Mouse (Mus musculus): ENCODE results near the gene Coasy. TPM values are rescaled to one million over a fixed set of nuclear protein-coding genes. Genes with fewer than 3 reads are reported as not detected.
"Not testable (repeated sequence)": the region's sequence is repeated elsewhere in the genome, so short reads cannot be mapped to it uniquely, and the experiment has no call there.

Gene Coasy
- total RNA-seq, 1 experiment from 2014 or later, result 11.5 TPM

DNA sequence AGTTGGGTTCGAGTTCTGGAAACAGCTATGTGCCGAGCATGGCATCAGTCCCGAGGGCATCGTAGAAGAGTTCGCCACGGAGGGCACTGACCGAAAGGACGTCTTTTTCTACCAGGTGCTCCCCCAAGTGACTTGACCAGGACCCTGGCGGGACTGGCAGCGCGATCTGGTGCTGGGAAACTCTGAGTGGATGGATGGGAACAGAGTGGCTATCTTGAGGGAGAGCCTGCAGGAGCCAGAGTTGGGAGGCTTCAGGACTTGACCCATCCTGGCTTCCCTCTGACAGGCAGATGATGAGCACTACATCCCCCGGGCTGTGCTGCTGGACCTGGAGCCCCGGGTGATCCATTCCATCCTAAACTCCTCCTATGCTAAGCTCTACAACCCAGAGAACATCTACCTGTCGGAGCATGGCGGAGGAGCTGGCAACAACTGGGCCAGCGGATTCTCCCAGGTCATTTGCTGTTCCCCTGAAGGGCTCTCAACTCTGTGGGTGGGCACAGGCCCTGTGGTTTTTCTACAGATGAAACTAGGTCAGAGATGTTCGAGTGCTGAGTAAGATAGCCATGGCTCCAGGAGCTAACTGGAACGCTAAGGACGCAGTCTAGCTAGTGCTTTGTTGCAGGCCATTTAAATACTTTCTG lies 38.3 kb downstream of the Coasy start:
- no peak for ATAC-seq (ENCODE audit: extremely low read depth, insufficient number of reproducible peaks, low FRiP score, poor library complexity, severe bottlenecking)

DNA sequence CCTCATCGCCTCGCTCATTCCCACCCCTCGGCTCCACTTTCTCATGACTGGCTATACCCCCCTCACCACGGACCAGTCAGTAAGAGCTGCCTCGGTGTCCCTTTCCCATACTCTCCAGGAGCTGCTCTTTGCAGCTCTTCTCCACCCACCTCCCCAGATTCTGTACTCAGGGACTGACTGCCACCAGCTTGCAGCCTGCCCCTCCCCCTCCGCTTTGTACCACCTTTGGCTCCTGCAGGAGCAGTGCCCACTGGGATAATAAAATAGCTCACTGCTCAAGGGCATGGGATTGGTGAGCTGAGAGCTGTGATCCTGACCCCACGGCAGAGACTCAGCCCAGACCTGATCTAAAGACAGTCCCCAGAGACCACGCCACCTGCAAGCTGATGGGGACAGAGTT lies 42.1 kb downstream of the Coasy start:
- ATAC-seq (ENCODE audit: extremely low read depth, insufficient number of reproducible peaks, low FRiP score, poor library complexity, severe bottlenecking), result not testable (repeated sequence)

DNA sequence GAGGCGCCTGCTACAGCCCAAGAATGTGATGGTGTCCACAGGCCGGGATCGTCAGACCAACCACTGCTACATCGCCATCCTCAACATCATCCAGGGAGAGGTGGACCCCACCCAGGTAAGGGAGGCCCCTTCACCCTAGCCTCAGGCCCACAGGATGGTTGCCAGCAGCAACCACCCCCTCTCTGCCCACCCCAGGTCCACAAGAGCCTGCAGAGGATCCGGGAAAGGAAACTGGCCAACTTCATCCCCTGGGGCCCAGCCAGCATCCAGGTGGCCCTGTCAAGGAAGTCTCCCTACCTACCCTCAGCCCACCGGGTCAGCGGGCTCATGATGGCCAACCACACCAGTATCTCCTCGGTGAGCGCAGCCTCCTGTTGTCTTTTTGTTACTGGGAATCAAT lies 42.6 kb downstream of the Coasy start:
- ATAC-seq (ENCODE audit: extremely low read depth, insufficient number of reproducible peaks, low FRiP score, poor library complexity, severe bottlenecking), result not testable (repeated sequence)

DNA sequence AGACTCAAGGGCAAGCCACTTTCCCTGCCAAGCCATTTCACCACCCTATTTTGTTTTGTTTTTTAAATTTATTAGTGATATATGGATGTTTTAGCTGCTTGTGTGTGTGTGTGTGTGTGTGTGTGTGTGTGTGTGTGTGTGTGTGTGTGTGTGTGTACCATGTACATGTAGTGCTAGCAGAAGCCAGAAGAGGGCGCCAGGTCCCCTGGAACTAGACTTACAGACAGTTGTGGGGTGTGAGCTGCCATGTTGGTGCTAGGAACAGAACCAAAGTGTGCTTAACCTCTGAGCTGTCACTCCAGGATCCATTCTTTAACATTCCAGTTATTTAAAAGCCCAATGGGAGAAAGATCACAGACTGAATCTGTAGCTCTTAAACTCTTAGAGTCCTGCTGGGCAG lies 44.7 kb downstream of the Coasy start:
- no peak for ATAC-seq (ENCODE audit: extremely low read depth, insufficient number of reproducible peaks, low FRiP score, poor library complexity, severe bottlenecking)

DNA sequence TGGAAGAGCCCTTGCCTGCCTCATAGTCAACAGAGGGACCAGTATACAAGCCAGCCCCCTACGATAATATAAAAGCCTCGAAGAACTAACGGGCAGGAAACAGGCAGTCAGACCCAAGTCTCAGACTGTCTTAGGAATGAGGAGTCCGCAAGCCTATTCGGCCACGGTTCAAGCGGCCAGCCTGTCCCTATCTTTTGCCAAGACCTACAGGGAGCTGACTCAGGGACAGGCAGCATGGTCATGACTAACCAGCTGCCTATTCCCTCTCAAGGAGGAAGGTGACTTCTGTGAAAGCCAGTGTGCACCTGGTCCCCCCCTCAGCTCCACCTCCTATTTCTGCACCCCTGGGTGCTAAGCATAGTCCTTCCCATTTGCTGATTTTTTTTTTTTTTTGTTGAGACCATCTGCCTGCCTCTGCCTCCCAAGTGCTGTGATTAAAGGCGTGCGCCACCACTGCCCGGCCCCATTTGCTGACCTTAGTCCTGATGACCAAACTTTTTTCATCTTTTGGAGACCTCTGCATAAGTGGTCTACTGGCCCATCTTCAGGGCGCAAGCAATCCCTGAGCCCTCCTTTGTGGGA lies 46.7 kb downstream of the Coasy start:
- no peak for ATAC-seq (ENCODE audit: extremely low read depth, insufficient number of reproducible peaks, low FRiP score, poor library complexity, severe bottlenecking)

DNA sequence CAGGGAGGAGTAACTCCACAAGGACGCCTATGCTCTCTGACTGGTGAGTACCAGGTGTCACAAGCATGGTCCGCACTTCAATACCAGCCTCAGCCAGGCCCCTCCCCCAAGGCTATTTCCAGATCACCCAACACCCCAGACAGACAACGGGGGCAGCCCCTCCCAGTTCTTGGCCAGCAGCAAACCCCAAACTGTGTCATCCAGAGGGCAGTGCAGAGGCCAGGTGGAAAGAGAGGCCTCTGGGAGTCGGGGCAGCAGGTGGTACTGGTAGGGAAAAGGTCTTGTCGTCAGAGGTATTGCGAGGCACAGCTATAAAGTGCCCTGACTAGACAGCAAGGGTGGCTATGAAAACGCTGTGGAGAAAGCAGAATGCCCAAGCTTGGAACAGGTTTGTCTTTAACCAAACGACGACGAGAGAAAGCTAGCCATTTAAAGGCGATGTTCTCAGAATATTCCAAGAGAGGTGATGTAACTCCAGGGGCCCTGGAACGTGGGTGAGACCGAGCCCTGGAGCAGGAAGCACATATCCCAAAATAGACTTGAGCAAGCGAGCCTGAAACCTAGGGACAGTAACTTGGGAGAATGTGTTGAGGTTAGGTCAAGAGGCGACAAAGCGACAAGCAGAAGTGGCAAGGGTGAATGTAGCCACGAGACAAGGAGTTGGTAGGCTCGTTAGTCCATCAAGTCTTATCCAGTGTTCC lies 47.8 kb downstream of the Coasy start:
- ATAC-seq (ENCODE audit: extremely low read depth, insufficient number of reproducible peaks, low FRiP score, poor library complexity, severe bottlenecking), result no peak

DNA sequence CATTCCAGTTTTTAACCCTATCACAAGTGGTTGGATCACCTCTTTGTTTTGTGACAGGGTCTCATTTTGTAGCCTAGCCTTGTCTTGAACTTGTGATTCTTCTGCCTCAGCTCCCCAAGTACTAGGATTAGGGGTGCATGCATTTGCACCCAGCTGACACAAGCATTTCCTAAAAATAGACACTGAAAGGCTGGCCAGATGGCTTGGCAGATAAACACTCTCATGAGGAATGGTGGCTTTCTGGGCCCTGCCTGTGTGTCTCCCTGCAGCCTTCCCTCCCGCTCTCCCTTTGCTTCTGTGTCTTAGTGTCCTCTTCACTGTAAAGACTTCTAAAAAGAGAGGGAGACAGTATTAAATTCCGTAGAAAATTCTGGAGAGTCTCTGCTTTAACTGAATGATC lies 48.8 kb downstream of the Coasy start:
- no peak for ATAC-seq (ENCODE audit: extremely low read depth, insufficient number of reproducible peaks, low FRiP score, poor library complexity, severe bottlenecking)

DNA sequence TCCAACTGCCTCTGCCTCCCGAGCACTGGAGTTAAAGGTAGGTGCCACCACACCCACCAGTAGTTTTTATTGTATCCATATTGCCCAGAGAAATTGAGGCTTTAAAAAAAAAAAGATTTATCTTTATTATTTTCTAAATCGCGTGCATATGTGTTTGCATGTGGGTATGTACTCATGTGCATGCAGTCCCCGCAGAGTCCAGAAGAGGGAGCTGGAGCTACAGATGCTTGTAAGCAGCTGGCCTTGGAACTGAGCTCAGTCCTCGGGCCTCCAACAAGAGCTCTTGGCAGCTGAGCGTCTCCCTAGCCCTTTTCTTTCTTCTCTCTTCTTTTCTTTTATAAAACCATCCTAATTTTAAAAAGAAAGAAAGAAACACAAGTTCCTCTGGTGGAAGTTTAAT lies 49.3 kb downstream of the Coasy start:
- no peak for ATAC-seq (ENCODE audit: extremely low read depth, insufficient number of reproducible peaks, low FRiP score, poor library complexity, severe bottlenecking)

DNA sequence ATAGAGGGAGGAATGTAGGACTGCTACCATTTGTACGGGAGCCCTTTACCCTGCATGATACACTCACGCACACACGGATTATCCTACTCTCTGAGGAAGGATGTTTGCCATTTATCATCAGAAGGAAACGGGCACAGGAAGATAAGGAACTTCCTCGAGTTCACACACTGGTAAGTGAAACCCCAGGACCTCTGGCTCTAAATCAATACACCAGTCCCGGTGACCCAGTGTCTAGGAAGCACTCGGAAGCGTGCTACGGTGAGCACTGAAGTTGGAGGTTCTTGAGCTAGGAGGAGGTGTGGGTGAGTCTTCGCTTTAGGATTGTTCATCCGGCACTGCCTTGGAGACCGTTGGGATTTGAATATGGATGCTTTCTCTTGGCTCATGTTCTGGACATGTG lies 50.7 kb downstream of the Coasy start:
- ATAC-seq (ENCODE audit: extremely low read depth, insufficient number of reproducible peaks, low FRiP score, poor library complexity, severe bottlenecking), result no peak

DNA sequence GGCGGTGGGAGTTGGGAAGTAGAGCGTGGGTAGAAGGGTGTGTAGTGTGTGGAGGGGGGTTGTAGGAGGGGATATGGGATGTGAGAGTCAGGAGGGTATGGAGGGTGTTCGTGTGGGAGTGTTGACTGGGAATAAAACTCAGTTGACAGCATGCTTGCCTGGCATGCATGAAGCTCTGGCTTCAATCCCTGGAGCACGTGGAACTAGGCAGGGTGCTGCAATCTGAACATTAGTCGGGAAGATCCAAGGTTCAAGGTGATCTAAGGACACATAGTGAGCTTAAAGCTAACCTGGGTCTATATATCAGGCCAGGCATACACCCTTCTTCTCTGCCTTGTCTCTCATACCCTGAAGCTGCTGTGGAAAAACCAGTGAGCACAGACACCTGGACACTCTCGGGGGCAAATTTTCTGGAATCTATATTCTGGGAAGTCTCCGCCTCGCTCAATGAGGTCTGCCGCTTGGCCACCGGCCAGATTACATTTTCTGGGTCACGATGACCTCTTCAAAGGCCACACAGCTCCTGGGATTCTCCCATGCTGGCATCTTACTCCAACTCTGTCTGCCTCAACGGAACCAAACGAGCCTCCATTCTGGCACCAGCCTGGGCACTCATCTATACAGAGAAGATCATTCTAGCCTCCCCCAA lies 52.0 kb downstream of the Coasy start:
- no peak for ATAC-seq (ENCODE audit: extremely low read depth, insufficient number of reproducible peaks, low FRiP score, poor library complexity, severe bottlenecking)

Other genes with a start within 250 kb of the Coasy start
- 103 and 108 TPM in 2 replicates for gene Stat5b, start 231.8 kb upstream of the Coasy start, total RNA-seq (2017)
- 20.9 and 22.5 TPM in 2 replicates for gene Stat5a, start 223.2 kb upstream of the Coasy start, total RNA-seq (2017)
- gene Stat3, start 143.0 kb upstream of the Coasy start, total RNA-seq (2017), result 383 and 443 TPM in 2 replicates
- 0.74 and 0.93 TPM in 2 replicates for gene Cavin1, start 111.7 kb upstream of the Coasy start, total RNA-seq (2017)
- 87.7 and 108 TPM in 2 replicates for gene Atp6v0a1, start 73.1 kb upstream of the Coasy start, total RNA-seq (2017)
- 11.1 and 13.6 TPM in 2 replicates for gene Naglu, start 12.6 kb upstream of the Coasy start, total RNA-seq (2017)
- 2.3 and 3.4 TPM in 2 replicates for gene Hsd17b1, start 4.2 kb upstream of the Coasy start, total RNA-seq (2017)
- gene Mlx, start 4.7 kb downstream of the Coasy start, total RNA-seq (2017), result 38.7 and 46.3 TPM in 2 replicates
- 3.6 and 4.0 TPM in 2 replicates for gene Psmc3ip, start 12.9 kb downstream of the Coasy start, total RNA-seq (2017)
- gene Retreg3, start 37.3 kb downstream of the Coasy start, total RNA-seq (2017), result 91.3 and 97.1 TPM in 2 replicates
- 11.3 and 13.1 TPM in 2 replicates for gene Tubg1, start 37.4 kb downstream of the Coasy start, total RNA-seq (2017)
- gene Tubg2, start 73.3 kb downstream of the Coasy start, total RNA-seq (2017), result 0.35 TPM in 1 of 2 replicates, not detected in the other
- not detected in 2 replicates for gene Cntnap1, start 88.0 kb downstream of the Coasy start, total RNA-seq (2017)
- 0.37 and 0.81 TPM in 2 replicates for gene Plekhh3, start 88.8 kb downstream of the Coasy start, total RNA-seq (2017)
- not detected in 2 replicates for gene Ccr10, start 92.9 kb downstream of the Coasy start, total RNA-seq (2017)
- gene Ezh1, start 143.9 kb downstream of the Coasy start, total RNA-seq (2017), result 99.1 and 110 TPM in 2 replicates
- not detected in 2 replicates for gene Ramp2, start 163.5 kb downstream of the Coasy start, total RNA-seq (2017)
- 55.9 and 66.7 TPM in 2 replicates for gene Vps25, start 171.1 kb downstream of the Coasy start, total RNA-seq (2017)
- gene Wnk4, start 178.0 kb downstream of the Coasy start, total RNA-seq (2017), result 0.58 and 0.86 TPM in 2 replicates
- gene Cntd1, start 196.4 kb downstream of the Coasy start, total RNA-seq (2017), result 0.49 and 0.81 TPM in 2 replicates
- 14.9 and 17.7 TPM in 2 replicates for gene Coa3, start 196.5 kb downstream of the Coasy start, total RNA-seq (2017)
- gene Becn1, start 219.7 kb downstream of the Coasy start, total RNA-seq (2017), result 289 and 291 TPM in 2 replicates
- gene Psme3, start 233.6 kb downstream of the Coasy start, total RNA-seq (2017), result 75.9 and 97.2 TPM in 2 replicates
- 3.6 and 4.9 TPM in 2 replicates for gene Aoc2, start 242.5 kb downstream of the Coasy start, total RNA-seq (2017)
- gene Aoc3, start 248.0 kb downstream of the Coasy start, total RNA-seq (2017), result 0.25 TPM in 1 of 2 replicates, not detected in the other

All from neutrophil, adult 5-6 weeks (primary cell).